Mouse (Mus musculus): ENCODE data around the gene Etv4.

- TF ChIP-seq POLR2A (IDR thresholded peaks at IDR 0.05; ENCODE audit: low read depth, low read length) (no peak), USF1 (IDR thresholded peaks at IDR 0.05; ENCODE audit: low read depth, low read length) (no peak), MXI1 (IDR thresholded peaks at IDR 0.05; ENCODE audit: low read depth, low read length) (no peak), MYC (IDR thresholded peaks at IDR 0.05; ENCODE audit: low read depth, low read length) (no peak), ZNF384 (IDR thresholded peaks at IDR 0.05; ENCODE audit: low read depth, low read length) (no peak), CTCF (conservative IDR thresholded peaks at IDR 0.05 in 1 of 2, IDR thresholded peaks at IDR 0.05 in 1 of 2; ENCODE audit: low read depth in 2 of 2, low read length in 2 of 2) (no peak), E2F4 (IDR thresholded peaks at IDR 0.05; ENCODE audit: insufficient replicate concordance, low read depth, low read length) (no peak), MAX (IDR thresholded peaks at IDR 0.05; ENCODE audit: low read length) (no peak), TBP (conservative IDR thresholded peaks at IDR 0.05; ENCODE audit: low read depth, low read length) (no peak), TCF12 (IDR thresholded peaks at IDR 0.05; ENCODE audit: low read depth, low read length) (no peak), JUN (IDR thresholded peaks at IDR 0.05; ENCODE audit: insufficient read depth, low read depth, low read length) (no peak), UBTF (IDR thresholded peaks at IDR 0.05; ENCODE audit: low read depth, low read length) (no peak)
These were observed 26.7 kb downstream of the Etv4 start for GRCm38 (mm10) chr11:101758431-101758830.
